Mouse (Mus musculus): ENCODE measurements around the gene Htr5b. TPM values are rescaled to one million over a fixed set of nuclear protein-coding genes. Genes with fewer than 3 reads are reported as not detected.

The Htr5b gene
- polyA plus RNA-seq, 1 experiment from 2014 or later, result 0.25 TPM

DNA sequence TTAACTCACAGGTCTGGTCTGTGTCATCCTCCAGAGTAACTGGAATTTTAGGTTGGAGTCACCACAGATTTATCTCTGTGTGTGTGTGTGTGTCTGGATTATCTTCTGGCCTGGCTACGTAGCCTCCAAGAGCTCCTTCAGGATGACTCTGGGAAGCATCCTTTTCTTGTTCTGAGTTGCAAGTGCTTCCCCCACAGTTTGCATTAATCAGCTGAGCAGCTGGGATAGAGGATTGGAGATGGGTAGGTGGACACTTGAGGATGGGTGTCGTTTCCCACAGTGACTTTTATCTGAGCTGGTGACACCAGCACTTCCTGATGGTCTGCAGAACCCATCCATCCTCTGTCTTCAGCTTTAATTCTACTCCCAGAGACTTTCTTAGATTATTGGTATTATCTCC lies 18.6 kb upstream of the Htr5b start:
- Histone ChIP-seq H3K4me3 (ENCODE audit: low read length) (no peak overlapping the region), H3K4me1 (ENCODE audit: control insufficient read depth, insufficient read depth, low read length) (no peaks in the 10 kb centered on the region), H3K9ac (ENCODE audit: low read length) (no peak overlapping the region), H3K9me3 (replicated peaks; ENCODE audit: control insufficient read depth, low read length) (no peaks in the 10 kb centered on the region), H3K27me3 (ENCODE audit: control insufficient read depth, insufficient read depth, low read length) (no peaks in the 10 kb centered on the region), H3K27ac (ENCODE audit: low read length) (no peak overlapping the region), H3K36me3 (ENCODE audit: control insufficient read depth, insufficient read depth) (no peaks in the 10 kb centered on the region), H3K4me2 (ENCODE audit: low read depth, low read length) (no peak overlapping the region)
- ATAC-seq (replicated peaks; ENCODE audit: extremely low read depth, insufficient read depth, low FRiP score), result no peak
- 39% methylated on average over 2 of the region's 2 CpGs for WGBS

DNA sequence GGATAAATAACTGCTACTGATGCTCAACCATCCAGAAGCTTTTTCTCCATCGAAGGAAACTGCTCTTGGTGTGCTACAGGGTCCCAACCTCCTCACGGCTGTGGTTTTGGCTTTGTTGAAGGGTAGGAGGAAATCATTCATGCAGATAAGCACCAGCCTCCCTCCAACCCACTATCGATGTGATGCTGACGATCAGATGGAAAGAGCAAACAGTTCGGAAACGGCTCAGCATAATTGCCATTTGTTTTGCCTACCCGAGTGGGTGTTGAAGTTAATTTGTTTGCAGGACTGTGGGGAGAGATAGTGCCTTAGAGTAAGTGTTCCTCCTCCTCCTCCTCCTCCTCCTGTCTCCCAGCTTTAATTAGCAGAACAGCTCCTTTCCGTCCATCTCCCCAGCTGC lies 12.1 kb upstream of the Htr5b start:
- no peaks in the 10 kb centered on the region for H3K4me1 ChIP-seq (ENCODE audit: control insufficient read depth, insufficient read depth, low read length)
- no peaks in the 10 kb centered on the region for H3K9me3 ChIP-seq (replicated peaks; ENCODE audit: control insufficient read depth, low read length)
- H3K4me3 ChIP-seq (ENCODE audit: low read length), result no peak overlapping the region
- H3K9ac ChIP-seq (ENCODE audit: low read length), result no peak overlapping the region
- no peak overlapping the region for H3K4me2 ChIP-seq (ENCODE audit: low read depth, low read length)
- WGBS, result 65% methylated on average over 8 of the region's 8 CpGs
- H3K27ac ChIP-seq (ENCODE audit: low read length), result no peak overlapping the region
- no peak for ATAC-seq (replicated peaks; ENCODE audit: extremely low read depth, insufficient read depth, low FRiP score)
- H3K27me3 ChIP-seq (ENCODE audit: control insufficient read depth, insufficient read depth, low read length), result no peaks in the 10 kb centered on the region
- no peaks in the 10 kb centered on the region for H3K36me3 ChIP-seq (ENCODE audit: control insufficient read depth, insufficient read depth)

DNA sequence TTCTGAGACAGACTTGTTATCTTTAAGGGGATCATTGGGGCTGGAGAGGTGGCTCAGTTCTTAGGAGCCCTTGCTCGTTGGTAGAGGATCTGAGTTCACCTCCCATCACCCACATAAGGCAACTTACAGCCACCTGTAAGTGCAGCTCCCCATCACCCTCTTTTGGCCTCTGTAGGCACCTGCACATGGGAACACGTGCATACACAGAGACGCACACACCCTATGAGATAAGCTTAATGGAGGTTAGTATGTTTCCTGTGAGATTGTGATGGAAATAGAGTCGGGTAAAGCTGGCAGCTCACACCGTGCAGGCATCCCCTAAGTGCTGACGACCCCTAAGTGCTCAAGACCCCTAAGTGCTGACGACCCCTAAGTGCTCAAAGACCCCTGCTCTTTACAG lies 3.2 kb upstream of the Htr5b start:
- H3K4me2 ChIP-seq (ENCODE audit: low read depth, low read length), result no peak overlapping the region
- peaks cover 11% of the 10 kb centered on the region; the same call in 1 of the 2 replicates for H3K4me1 ChIP-seq (ENCODE audit: control insufficient read depth, insufficient read depth, low read length)
- no peak overlapping the region for H3K9ac ChIP-seq (ENCODE audit: low read length)
- H3K36me3 ChIP-seq (ENCODE audit: control insufficient read depth, insufficient read depth), result no peaks in the 10 kb centered on the region
- no peak overlapping the region for H3K27ac ChIP-seq (ENCODE audit: low read length)
- no peak for ATAC-seq (replicated peaks; ENCODE audit: extremely low read depth, insufficient read depth, low FRiP score)
- H3K9me3 ChIP-seq (replicated peaks; ENCODE audit: control insufficient read depth, low read length), result no peaks in the 10 kb centered on the region
- 43% methylated on average over 7 of the region's 7 CpGs for WGBS
- no peak overlapping the region for H3K4me3 ChIP-seq (ENCODE audit: low read length)
- peaks cover 25% of the 10 kb centered on the region for H3K27me3 ChIP-seq (ENCODE audit: control insufficient read depth, insufficient read depth, low read length)

DNA sequence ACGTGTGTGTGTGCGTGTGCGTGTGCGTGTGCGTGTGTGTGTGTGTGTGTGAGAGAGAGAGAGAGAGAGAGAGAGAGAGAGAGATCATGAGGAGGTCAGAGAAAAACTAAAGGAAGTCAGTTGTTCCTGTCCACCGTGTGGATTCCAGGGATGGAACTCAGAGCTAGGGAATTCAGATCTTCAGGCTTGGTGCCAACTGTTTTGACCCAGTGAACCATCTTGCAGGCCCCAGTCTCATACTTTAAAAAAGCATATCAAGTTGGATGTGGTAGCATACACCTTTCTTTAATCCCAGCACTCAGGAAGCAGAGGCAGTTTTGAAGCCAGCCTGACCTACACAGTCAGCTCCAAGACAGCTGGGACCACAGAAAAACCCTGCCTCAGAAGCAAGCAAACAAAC lies 1.0 kb upstream of the Htr5b start:
- no peaks in the 10 kb centered on the region for H3K9me3 ChIP-seq (replicated peaks; ENCODE audit: control insufficient read depth, low read length)
- H3K27ac ChIP-seq (ENCODE audit: low read length), result no peak overlapping the region
- no peak for ATAC-seq (replicated peaks; ENCODE audit: extremely low read depth, insufficient read depth, low FRiP score)
- H3K4me2 ChIP-seq (ENCODE audit: low read depth, low read length), result no peak overlapping the region
- peaks cover 28% of the 10 kb centered on the region for H3K27me3 ChIP-seq (ENCODE audit: control insufficient read depth, insufficient read depth, low read length)
- WGBS, result 75% methylated on average over 6 of the region's 6 CpGs
- no peak overlapping the region for H3K4me3 ChIP-seq (ENCODE audit: low read length)
- H3K36me3 ChIP-seq (ENCODE audit: control insufficient read depth, insufficient read depth), result no peaks in the 10 kb centered on the region
- H3K4me1 ChIP-seq (ENCODE audit: control insufficient read depth, insufficient read depth, low read length), result peaks cover 11% of the 10 kb centered on the region; the same call in 1 of the 2 replicates
- H3K9ac ChIP-seq (ENCODE audit: low read length), result no peak overlapping the region

DNA sequence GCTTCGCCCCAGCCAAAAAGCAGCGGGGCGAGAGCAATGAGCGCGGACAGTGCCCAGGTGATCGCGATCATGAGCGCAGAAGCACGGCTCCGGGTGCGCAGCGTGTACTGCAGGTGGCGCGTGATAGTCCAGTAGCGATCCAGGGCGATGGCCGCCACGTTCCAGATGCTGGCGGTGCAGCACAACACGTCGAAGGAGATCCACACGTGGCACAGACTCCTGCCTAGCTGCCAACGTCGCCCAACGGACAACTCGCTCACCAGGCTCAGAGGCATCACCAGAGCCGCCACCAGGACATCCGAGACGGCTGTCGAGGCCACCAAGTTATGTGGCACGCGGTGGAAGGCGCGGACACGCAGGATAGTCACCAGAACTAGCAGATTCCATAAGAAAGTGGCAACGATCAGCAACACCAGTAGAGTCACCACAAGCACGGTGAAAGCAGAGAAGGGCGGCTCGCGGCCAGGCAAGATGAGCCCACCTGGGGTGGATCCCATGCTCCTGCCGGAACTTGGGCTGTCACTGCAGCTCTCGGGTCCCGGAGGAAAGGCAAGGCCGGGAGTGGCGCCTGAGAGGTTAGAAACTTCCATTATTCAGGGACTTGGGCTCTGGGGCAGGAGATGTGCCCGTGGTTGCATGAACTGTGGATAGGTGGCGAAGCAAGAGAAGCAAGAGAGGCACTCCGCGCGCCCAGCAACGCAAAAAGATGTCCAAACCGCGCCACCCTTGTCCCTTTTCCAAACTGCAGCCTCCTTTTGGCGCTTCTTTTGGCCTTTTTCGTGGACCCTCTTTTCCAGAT lies 466 bp downstream of the Htr5b start:
- WGBS, result 11% methylated on average over 55 of the region's 55 CpGs
- no peaks in the 10 kb centered on the region for H3K36me3 ChIP-seq (ENCODE audit: control insufficient read depth, insufficient read depth)
- H3K27me3 ChIP-seq (ENCODE audit: control insufficient read depth, insufficient read depth, low read length), result peaks cover 28% of the 10 kb centered on the region
- H3K9me3 ChIP-seq (replicated peaks; ENCODE audit: control insufficient read depth, low read length), result no peaks in the 10 kb centered on the region
- H3K4me3 ChIP-seq (ENCODE audit: low read length), result peak overlapping the region; percentile 46
- no peak overlapping the region for H3K9ac ChIP-seq (ENCODE audit: low read length)
- no peak for ATAC-seq (replicated peaks; ENCODE audit: extremely low read depth, insufficient read depth, low FRiP score)
- H3K4me1 ChIP-seq (ENCODE audit: control insufficient read depth, insufficient read depth, low read length), result peaks cover 11% of the 10 kb centered on the region; the same call in 1 of the 2 replicates
- H3K4me2 ChIP-seq (ENCODE audit: low read depth, low read length), result peak overlapping the region; percentile 68
- no peak overlapping the region for H3K27ac ChIP-seq (ENCODE audit: low read length)

DNA sequence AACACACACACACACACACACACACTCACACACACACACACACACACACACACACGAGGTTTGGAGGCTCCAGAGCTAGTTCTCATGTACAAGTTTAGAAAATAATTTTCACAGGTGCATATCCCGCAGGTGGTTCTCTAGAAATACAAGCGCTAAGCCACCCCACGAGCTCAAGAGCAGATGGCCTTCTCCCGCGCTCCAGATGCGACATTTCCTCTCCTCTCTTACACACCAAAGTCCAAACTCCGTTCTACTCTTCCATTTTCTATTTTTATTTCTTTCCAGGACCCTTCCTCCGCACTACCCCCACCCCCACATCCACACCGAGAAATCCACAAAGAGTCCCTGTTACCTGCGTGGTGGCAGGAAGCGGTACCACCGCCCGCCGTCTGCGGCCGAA lies 1.2 kb downstream of the Htr5b start:
- Histone ChIP-seq H3K4me1 (ENCODE audit: control insufficient read depth, insufficient read depth, low read length) (peaks cover 11% of the 10 kb centered on the region; the same call in 1 of the 2 replicates), H3K4me2 (ENCODE audit: low read depth, low read length) (peak overlapping the region; percentile 68), H3K27ac (ENCODE audit: low read length) (no peak overlapping the region), H3K27me3 (ENCODE audit: control insufficient read depth, insufficient read depth, low read length) (peaks cover 28% of the 10 kb centered on the region), H3K4me3 (ENCODE audit: low read length) (peak overlapping the region; percentile 46; the same call in 1 of the 2 replicates), H3K36me3 (ENCODE audit: control insufficient read depth, insufficient read depth) (no peaks in the 10 kb centered on the region), H3K9ac (ENCODE audit: low read length) (no peak overlapping the region), H3K9me3 (replicated peaks; ENCODE audit: control insufficient read depth, low read length) (no peaks in the 10 kb centered on the region)
- ATAC-seq (replicated peaks; ENCODE audit: extremely low read depth, insufficient read depth, low FRiP score), result no peak
- WGBS, result 42% methylated on average over 17 of the region's 17 CpGs

DNA sequence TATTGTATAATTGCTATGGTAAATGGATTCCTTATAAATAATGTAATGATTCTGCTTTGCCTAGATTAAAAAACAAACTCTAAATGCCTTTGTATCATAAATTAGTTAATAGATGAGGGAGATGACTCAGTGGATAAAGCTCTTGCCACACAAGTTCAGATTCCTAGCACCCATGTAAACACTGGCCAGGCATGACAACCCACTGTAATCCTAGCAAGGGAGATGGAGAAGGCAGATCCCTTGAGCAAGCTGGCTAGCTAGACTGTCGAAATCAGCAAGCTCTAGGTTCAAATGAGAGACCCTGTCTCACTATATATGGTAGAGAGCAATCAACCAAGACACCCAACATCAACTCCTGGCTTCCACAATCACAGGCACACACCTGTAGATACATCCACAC lies 9.7 kb downstream of the Htr5b start:
- no peaks in the 10 kb centered on the region for H3K27me3 ChIP-seq (ENCODE audit: control insufficient read depth, insufficient read depth, low read length)
- no peaks in the 10 kb centered on the region for H3K36me3 ChIP-seq (ENCODE audit: control insufficient read depth, insufficient read depth)
- H3K4me3 ChIP-seq (ENCODE audit: low read length), result no peak overlapping the region
- WGBS, result 69% methylated on average over 1 of the region's 1 CpGs
- no peak for ATAC-seq (replicated peaks; ENCODE audit: extremely low read depth, insufficient read depth, low FRiP score)
- no peak overlapping the region for H3K9ac ChIP-seq (ENCODE audit: low read length)
- no peaks in the 10 kb centered on the region for H3K9me3 ChIP-seq (replicated peaks; ENCODE audit: control insufficient read depth, low read length)
- H3K4me1 ChIP-seq (ENCODE audit: control insufficient read depth, insufficient read depth, low read length), result no peaks in the 10 kb centered on the region
- no peak overlapping the region for H3K27ac ChIP-seq (ENCODE audit: low read length)
- no peak overlapping the region for H3K4me2 ChIP-seq (ENCODE audit: low read depth, low read length)

DNA sequence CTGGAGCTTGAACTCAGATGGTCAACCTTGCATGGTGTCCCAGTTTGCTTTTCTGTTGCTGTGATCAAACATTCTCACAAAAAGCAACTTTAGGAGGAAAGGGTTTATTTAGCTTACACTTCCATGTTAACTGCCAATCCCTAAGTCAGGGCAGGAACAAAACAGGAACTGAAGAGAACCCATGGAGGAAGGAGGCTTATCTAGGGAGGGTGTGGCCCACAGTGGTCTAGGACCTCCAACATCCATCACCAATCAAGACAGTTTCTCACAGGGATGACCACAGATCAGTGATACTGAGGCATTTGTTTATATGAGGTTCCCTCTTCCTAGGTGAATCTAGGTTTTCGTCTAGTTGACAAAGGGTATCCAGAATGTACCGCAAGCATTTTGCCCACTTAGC lies 16.3 kb downstream of the Htr5b start:
- Histone ChIP-seq H3K4me2 (ENCODE audit: low read depth, low read length) (no peak overlapping the region), H3K4me3 (ENCODE audit: low read length) (no peak overlapping the region), H3K27ac (ENCODE audit: low read length) (no peak overlapping the region), H3K4me1 (ENCODE audit: control insufficient read depth, insufficient read depth, low read length) (no peaks in the 10 kb centered on the region), H3K9ac (ENCODE audit: low read length) (no peak overlapping the region), H3K9me3 (replicated peaks; ENCODE audit: control insufficient read depth, low read length) (no peaks in the 10 kb centered on the region), H3K36me3 (ENCODE audit: control insufficient read depth, insufficient read depth) (peaks cover 6% of the 10 kb centered on the region; the same call in 1 of the 2 replicates), H3K27me3 (ENCODE audit: control insufficient read depth, insufficient read depth, low read length) (no peaks in the 10 kb centered on the region)
- 84% methylated on average over 2 of the region's 2 CpGs for WGBS
- no peak for ATAC-seq (replicated peaks; ENCODE audit: extremely low read depth, insufficient read depth, low FRiP score)

DNA sequence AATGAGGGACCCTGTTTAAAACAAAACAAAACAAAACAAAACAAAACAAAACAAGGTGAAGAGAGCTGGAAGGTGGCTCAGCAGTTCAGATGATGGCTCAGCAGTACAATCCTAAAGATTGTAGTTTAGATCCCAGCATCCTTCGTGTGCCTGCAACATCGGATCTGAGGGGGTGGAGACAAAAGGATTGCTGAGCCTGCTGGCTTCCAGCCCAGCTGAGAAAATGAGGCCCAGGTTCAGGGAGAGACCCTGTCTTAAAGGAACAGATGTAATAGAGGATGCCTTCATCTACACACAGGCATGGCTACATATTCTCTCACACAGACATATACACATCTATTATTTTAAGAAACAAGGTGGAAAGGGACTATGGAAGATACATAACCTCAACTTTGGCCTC lies 17.1 kb downstream of the Htr5b start:
- ATAC-seq (replicated peaks; ENCODE audit: extremely low read depth, insufficient read depth, low FRiP score), result no peak
- Histone ChIP-seq H3K4me3 (ENCODE audit: low read length) (no peak overlapping the region), H3K36me3 (ENCODE audit: control insufficient read depth, insufficient read depth) (peaks cover 6% of the 10 kb centered on the region; the same call in 1 of the 2 replicates), H3K4me1 (ENCODE audit: control insufficient read depth, insufficient read depth, low read length) (no peaks in the 10 kb centered on the region), H3K4me2 (ENCODE audit: low read depth, low read length) (no peak overlapping the region), H3K27ac (ENCODE audit: low read length) (no peak overlapping the region), H3K9ac (ENCODE audit: low read length) (no peak overlapping the region), H3K27me3 (ENCODE audit: control insufficient read depth, insufficient read depth, low read length) (no peaks in the 10 kb centered on the region), H3K9me3 (replicated peaks; ENCODE audit: control insufficient read depth, low read length) (no peaks in the 10 kb centered on the region)
- 30% methylated on average over 2 of the region's 2 CpGs for WGBS
